Mouse (Mus musculus) neural tube, embryonic 11.5 days (tissue): Measurements from ENCODE around the gene Kif1a. TPM values are rescaled to one million over a fixed set of nuclear protein-coding genes. Genes with fewer than 3 reads are reported as not detected.

Source experiments
- ATAC-seq: fragments of 200-750 bp; cut with Nextera tagmentation; 2 replicates; pipeline ENCODE4 v1.8.0; 2017; ENCODE audit warnings: moderate number of reproducible peaks, mild to moderate bottlenecking, moderate TSS enrichment, moderate library complexity; ENCODE audit not compliant: insufficient read depth, low FRiP score, low TSS enrichment
- DNase-seq: peaks from one replicate; pipeline ENCODE4 v3.0.0-alpha.2; 2015; ENCODE audit warnings: low spot score
- H3K27ac ChIP-seq: fragments of 300-500 bp; sonication (generic); 2 replicates; pipeline ENCODE4 v1.5.1; 2014; ENCODE audit warnings: low read depth, mild to moderate bottlenecking, low read length
- H3K27me3 ChIP-seq: fragments of 300-500 bp; sonication (generic); 2 replicates; pipeline ENCODE4 v1.6.1; 2014; ENCODE audit warnings: mild to moderate bottlenecking, low read length, mixed read lengths; ENCODE audit not compliant: control insufficient read depth, insufficient read depth
- H3K36me3 ChIP-seq: fragments of 300-500 bp; sonication (generic); 2 replicates; pipeline ENCODE4 v1.6.1; 2014; ENCODE audit warnings: mild to moderate bottlenecking, low read length, moderate library complexity, mixed read lengths; ENCODE audit not compliant: control insufficient read depth, insufficient read depth
- H3K4me1 ChIP-seq: fragments of 300-500 bp; sonication (generic); 2 replicates; pipeline ENCODE4 v1.6.1; 2014; ENCODE audit warnings: low read length, mixed read lengths; ENCODE audit not compliant: control insufficient read depth, insufficient read depth
- H3K4me2 ChIP-seq: fragments of 300-500 bp; sonication (generic); 2 replicates; pipeline ENCODE4 v1.6.1; 2014; ENCODE audit warnings: low read depth, mild to moderate bottlenecking, moderate library complexity
- H3K4me3 ChIP-seq: fragments of 300-500 bp; sonication (generic); 2 replicates; pipeline ENCODE4 v1.5.1; 2014; ENCODE audit warnings: low read depth, low read length
- H3K9ac ChIP-seq: fragments of 300-500 bp; sonication (generic); 2 replicates; pipeline ENCODE4 v1.6.1; 2014; ENCODE audit warnings: mild to moderate bottlenecking, low read length
- H3K9me3 ChIP-seq: fragments of 300-500 bp; sonication (generic); 2 replicates; pipeline ENCODE4 v1.6.1; 2016; ENCODE audit warnings: low read length; ENCODE audit not compliant: control insufficient read depth
- WGBS: fragments of 180-500 bp; shearing (Covaris S2); extraction: QIAGEN DNeasy Blood & Tissue Kit; methylation state at CpG from one replicate; pipeline ENCODE4 v1.1.7; 2014; 5-methylcytosine and 5-hydroxymethylcytosine counted together
- polyA plus RNA-seq: library from polyadenylated mRNA; unstranded; fragments of >200 nt; fragmentation: Nextera tagmentation; extraction: Ambion mirVana; gene quantifications from 2 replicates; pipeline ENCODE4 v1.2.1, GENCODE M21; 2014

The Kif1a gene
- 58.0 and 73.8 TPM in 2 replicates for polyA plus RNA-seq

- peak; percentile 85 for DNase-seq
- H3K4me3 ChIP-seq, result peak within 1 kb of the TSS; percentile 41
- 0% methylated on average over 39 of the region's 39 CpGs for WGBS
Observed at GRCm38 (mm10) chr1:93101571-93102061, at the start of gene Kif1a. Kif1a (minus strand) TSS chr1:93101951.

GRCm38 (mm10) chr1:93150907-93151661, 49.3 kb upstream of the Kif1a start:
- no peak for DNase-seq
- Histone ChIP-seq H3K36me3 (no peaks in the 10 kb centered on the region), H3K4me3 (no peak overlapping the region), H3K4me2 (no peak overlapping the region), H3K9ac (no peak overlapping the region), H3K27ac (no peak overlapping the region), H3K27me3 (no peaks in the 10 kb centered on the region), H3K9me3 (no peaks in the 10 kb centered on the region), H3K4me1 (no peaks in the 10 kb centered on the region)
- 68% methylated on average over 2 of the region's 2 CpGs for WGBS
- ATAC-seq, result no peak

More at GRCm38 (mm10) chr1:93101571-93102061, at the start of gene Kif1a:
- H3K36me3 ChIP-seq, result no peaks in the 10 kb centered on the region
- peak; percentile 84 for ATAC-seq
- H3K9me3 ChIP-seq, result no peaks in the 10 kb centered on the region
- no peaks in the 10 kb centered on the region for H3K4me1 ChIP-seq
- H3K4me2 ChIP-seq, result peak within 1 kb of the TSS; percentile 68
- H3K9ac ChIP-seq, result peak within 1 kb of the TSS; percentile 58
- peak within 1 kb of the TSS; percentile 21; the same call in 1 of the 2 replicates for H3K27ac ChIP-seq
- peaks cover 23% of the 10 kb centered on the region for H3K27me3 ChIP-seq

GRCm38 (mm10) chr1:93144176-93144575, 42.4 kb upstream of the Kif1a start:
- Histone ChIP-seq H3K27me3 (no peaks in the 10 kb centered on the region), H3K9ac (no peak overlapping the region), H3K4me1 (no peaks in the 10 kb centered on the region), H3K36me3 (no peaks in the 10 kb centered on the region), H3K4me2 (no peak overlapping the region), H3K9me3 (no peaks in the 10 kb centered on the region), H3K27ac (no peak overlapping the region), H3K4me3 (no peak overlapping the region)
- ATAC-seq (no peak), DNase-seq (no peak)
- 86% methylated on average over 9 of the region's 9 CpGs for WGBS

- WGBS, result 91% methylated on average over 1 of the region's 1 CpGs
- ATAC-seq (no peak), DNase-seq (no peak)
- no peak overlapping the region for H3K9ac ChIP-seq
- no peak overlapping the region for H3K4me3 ChIP-seq
- H3K4me1 ChIP-seq, result no peaks in the 10 kb centered on the region
- H3K27ac ChIP-seq, result no peak overlapping the region
- no peaks in the 10 kb centered on the region for H3K36me3 ChIP-seq
- H3K4me2 ChIP-seq, result no peak overlapping the region
- no peaks in the 10 kb centered on the region for H3K9me3 ChIP-seq
- H3K27me3 ChIP-seq, result no peaks in the 10 kb centered on the region
Observed at GRCm38 (mm10) chr1:93142871-93143270, 41.1 kb upstream of the Kif1a start.

GRCm38 (mm10) chr1:93139713-93140112, 38.0 kb upstream of the Kif1a start:
- H3K27me3 ChIP-seq, result no peaks in the 10 kb centered on the region
- H3K36me3 ChIP-seq, result no peaks in the 10 kb centered on the region
- H3K27ac ChIP-seq, result no peak overlapping the region
- WGBS, result 90% methylated on average over 7 of the region's 7 CpGs
- DNase-seq, result no peak
- no peaks in the 10 kb centered on the region for H3K9me3 ChIP-seq
- no peak for ATAC-seq
- no peak overlapping the region for H3K4me2 ChIP-seq
- no peak overlapping the region for H3K4me3 ChIP-seq
- no peaks in the 10 kb centered on the region; the same call in 1 of the 2 replicates for H3K4me1 ChIP-seq
- no peak overlapping the region for H3K9ac ChIP-seq

GRCm38 (mm10) chr1:93138534-93138933, 36.8 kb upstream of the Kif1a start:
- ATAC-seq, result no peak
- Histone ChIP-seq H3K4me3 (no peak overlapping the region), H3K36me3 (no peaks in the 10 kb centered on the region), H3K9me3 (no peaks in the 10 kb centered on the region), H3K4me2 (no peak overlapping the region), H3K4me1 (no peaks in the 10 kb centered on the region; the same call in 1 of the 2 replicates), H3K9ac (no peak overlapping the region), H3K27me3 (no peaks in the 10 kb centered on the region), H3K27ac (no peak overlapping the region)
- 94% methylated on average over 6 of the region's 6 CpGs for WGBS
- DNase-seq, result no peak

GRCm38 (mm10) chr1:93135036-93135526, 33.3 kb upstream of the Kif1a start, which contains the start of gene Agxt:
Agxt (plus strand) TSS chr1:93135240.
- ATAC-seq (no peak), DNase-seq (no peak)
- 86% methylated on average over 12 of the region's 12 CpGs for WGBS
- H3K4me3 ChIP-seq, result no peak within 1 kb of the TSS
- H3K36me3 ChIP-seq, result no peaks in the 10 kb centered on the region
- H3K9me3 ChIP-seq, result no peaks in the 10 kb centered on the region
- H3K27me3 ChIP-seq, result no peaks in the 10 kb centered on the region
- no peak within 1 kb of the TSS for H3K4me2 ChIP-seq
- H3K4me1 ChIP-seq, result no peaks in the 10 kb centered on the region; the same call in 1 of the 2 replicates
- no peak within 1 kb of the TSS for H3K9ac ChIP-seq
- H3K27ac ChIP-seq, result no peak within 1 kb of the TSS

- no peak for ATAC-seq
- WGBS, result 65% methylated on average over 8 of the region's 8 CpGs
- H3K4me3 ChIP-seq, result no peak overlapping the region
- H3K27me3 ChIP-seq, result no peaks in the 10 kb centered on the region
- no peak overlapping the region for H3K9ac ChIP-seq
- H3K27ac ChIP-seq, result no peak overlapping the region
- H3K4me1 ChIP-seq, result no peaks in the 10 kb centered on the region; the same call in 1 of the 2 replicates
- H3K9me3 ChIP-seq, result no peaks in the 10 kb centered on the region
- H3K36me3 ChIP-seq, result no peaks in the 10 kb centered on the region
- no peak overlapping the region for H3K4me2 ChIP-seq
- no peak for DNase-seq
Observed at GRCm38 (mm10) chr1:93132676-93133075, 30.9 kb upstream of the Kif1a start.
